Mouse (Mus musculus) limb, embryonic 15.5 days (tissue): ENCODE results near the gene Tada3. TPM values are rescaled to one million over a fixed set of nuclear protein-coding genes. Genes with fewer than 3 reads are reported as not detected.

Experiments used
- ATAC-seq: fragments of 200-750 bp; cut with Nextera tagmentation; 2 replicates; pipeline ENCODE4 v1.8.0; 2017; ENCODE audit warnings: low read depth, moderate TSS enrichment; ENCODE audit not compliant: insufficient number of reproducible peaks, low FRiP score, low TSS enrichment
- H3K27ac ChIP-seq: fragments of 300-500 bp; sonication (generic); 2 replicates; pipeline ENCODE4 v1.5.1; 2015; ENCODE audit warnings: moderate library complexity, mild to moderate bottlenecking, inconsistent platforms
- H3K27me3 ChIP-seq: fragments of 300-500 bp; sonication (generic); 2 replicates; pipeline ENCODE4 v1.6.1; 2015; ENCODE audit warnings: inconsistent platforms
- H3K36me3 ChIP-seq: fragments of 300-500 bp; sonication (generic); 2 replicates; pipeline ENCODE4 v1.6.1; 2015; ENCODE audit warnings: inconsistent platforms
- H3K4me1 ChIP-seq: fragments of 300-500 bp; sonication (generic); 2 replicates; pipeline ENCODE4 v1.6.1; 2015; ENCODE audit warnings: inconsistent platforms
- H3K4me2 ChIP-seq: fragments of 300-500 bp; sonication (generic); 2 replicates; pipeline ENCODE4 v1.6.1; 2015; ENCODE audit warnings: mild to moderate bottlenecking, inconsistent platforms
- H3K4me3 ChIP-seq: fragments of 300-500 bp; sonication (generic); 2 replicates; pipeline ENCODE4 v1.5.1; 2015; ENCODE audit warnings: mild to moderate bottlenecking, inconsistent platforms
- H3K9ac ChIP-seq: fragments of 300-500 bp; sonication (generic); 2 replicates; pipeline ENCODE4 v1.6.1; 2015; ENCODE audit warnings: inconsistent platforms
- H3K9me3 ChIP-seq: fragments of 300-500 bp; sonication (generic); 2 replicates; pipeline ENCODE4 v1.6.1; 2016; ENCODE audit warnings: inconsistent platforms
- WGBS: fragments of 180-500 bp; shearing (Covaris S2); methylation state at CpG from one replicate; pipeline ENCODE4 v1.1.7; 2015; 5-methylcytosine and 5-hydroxymethylcytosine counted together
- polyA plus RNA-seq: library from polyadenylated mRNA; unstranded; fragments of >200 nt; fragmentation: Nextera tagmentation; extraction: Ambion mirVana; gene quantifications from 2 replicates; pipeline ENCODE4 v1.2.1, GENCODE M21; 2015

Gene Tada3
- 45.1 and 48.7 TPM in 2 replicates for polyA plus RNA-seq

DNA sequence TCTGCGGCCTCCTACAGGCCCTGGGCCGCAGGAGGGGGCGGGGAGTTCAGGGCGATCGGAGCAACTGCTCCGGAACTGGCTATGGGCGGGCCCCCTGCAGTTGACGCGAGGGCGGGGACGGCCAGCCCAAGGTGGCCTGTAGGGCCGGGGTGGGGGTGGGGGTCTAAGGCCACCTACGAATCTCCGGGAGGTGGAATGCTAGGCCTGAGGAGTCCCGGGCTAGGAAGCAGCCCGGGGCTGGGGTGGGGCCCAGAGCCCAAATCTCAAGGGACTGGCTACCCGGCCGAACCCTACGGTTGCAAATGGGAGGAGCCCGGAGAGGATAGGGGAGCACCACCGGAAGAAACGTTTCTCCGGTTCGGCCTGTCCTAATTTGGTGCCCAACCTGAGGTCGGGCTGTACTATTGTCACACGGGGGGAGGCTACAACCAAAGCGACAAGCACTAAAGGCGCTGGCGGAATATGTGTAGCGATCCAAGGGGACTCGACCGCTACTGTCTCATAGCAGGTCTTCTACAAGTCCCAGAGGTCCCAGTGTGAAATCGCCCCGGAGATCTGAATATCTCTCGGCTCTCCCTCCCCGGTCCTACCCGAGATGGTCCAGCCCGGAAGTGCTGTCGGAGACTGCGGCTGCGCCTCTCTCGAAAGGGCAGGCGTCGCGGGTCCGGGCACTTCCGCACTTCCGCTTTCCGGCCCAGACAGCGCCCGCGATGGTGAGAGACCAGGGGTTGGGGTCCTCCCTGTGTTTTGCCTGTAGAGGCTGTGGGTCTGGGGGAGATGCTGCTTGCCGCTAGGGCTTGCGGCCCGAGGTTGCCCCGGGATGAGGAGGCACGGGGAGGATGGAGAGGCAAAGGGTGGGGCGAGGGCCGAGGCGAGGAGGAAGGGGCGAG, at the start of gene Tada3, which contains the start of gene Arpc4:
Gene Tada3, minus strand, starts transcription at position 388 of the 890 bp plus-strand sequence.
Gene Arpc4, plus strand, starts transcription at position 620 of the 890 bp plus-strand sequence.
- Histone ChIP-seq H3K27ac (peak within 1 kb of the TSS; percentile 95), H3K4me1 (peaks cover 14% of the 10 kb centered on the region), H3K36me3 (peaks cover 56% of the 10 kb centered on the region), H3K27me3 (no peaks in the 10 kb centered on the region), H3K4me2 (peak within 1 kb of the TSS; percentile 77), H3K9ac (peak within 1 kb of the TSS; percentile 78), H3K9me3 (no peaks in the 10 kb centered on the region), H3K4me3 (peak within 1 kb of the TSS; percentile 100)
- WGBS = under 1% methylated on average over 60 of the region's 61 CpGs
- ATAC-seq = peak; percentile 95

DNA sequence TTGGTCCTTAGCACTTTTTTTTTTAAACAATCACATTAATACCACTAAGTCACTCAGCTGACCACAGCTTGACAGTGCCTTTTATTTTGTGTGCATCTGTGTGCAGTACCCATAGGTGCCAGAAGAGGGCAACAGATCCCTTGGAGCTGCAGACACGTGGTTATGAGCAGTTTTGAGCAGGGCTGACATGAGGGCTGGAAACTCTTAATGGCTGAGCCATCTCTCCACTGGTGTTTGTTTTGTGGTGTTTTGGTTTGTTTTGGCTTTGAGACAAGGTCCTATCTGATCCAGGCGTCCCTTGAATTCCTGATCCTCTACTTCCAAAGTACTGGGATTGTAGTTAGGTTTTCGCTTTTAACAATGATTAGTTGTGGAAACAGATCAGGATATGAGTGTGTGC, 49.7 kb upstream of the Tada3 start:
- no peak overlapping the region for H3K4me2 ChIP-seq
- whole genome bisulfite sequencing = 67% methylated on average over 3 of the region's 3 CpGs
- H3K4me1 ChIP-seq = no peaks in the 10 kb centered on the region
- H3K9ac ChIP-seq = no peak overlapping the region
- H3K27me3 ChIP-seq = no peaks in the 10 kb centered on the region
- H3K36me3 ChIP-seq = no peaks in the 10 kb centered on the region
- no peak for ATAC-seq
- no peak overlapping the region for H3K27ac ChIP-seq
- H3K9me3 ChIP-seq = no peaks in the 10 kb centered on the region
- H3K4me3 ChIP-seq = no peak overlapping the region

DNA sequence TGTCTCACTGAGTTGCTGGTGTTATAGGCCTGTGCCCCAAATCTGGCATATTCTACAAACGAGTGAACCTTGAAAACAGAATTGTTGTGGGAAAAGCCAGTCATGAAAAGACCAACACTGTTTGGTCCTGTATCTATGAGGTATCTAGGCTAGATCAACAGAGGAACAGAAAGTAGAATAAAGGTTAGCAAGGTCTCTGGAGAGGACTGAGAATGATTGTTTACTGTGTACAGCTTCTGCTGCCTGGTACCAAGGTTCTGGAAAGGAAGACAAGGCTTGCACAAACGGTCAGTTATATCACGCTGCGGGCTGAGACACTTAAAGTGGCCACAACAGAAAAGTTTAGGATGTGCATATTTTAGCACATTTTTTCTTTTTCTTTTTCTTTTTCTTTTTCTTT, 49.0 kb upstream of the Tada3 start:
- H3K9ac ChIP-seq = no peak overlapping the region
- H3K4me2 ChIP-seq = no peak overlapping the region
- H3K27me3 ChIP-seq = no peaks in the 10 kb centered on the region
- no peaks in the 10 kb centered on the region for H3K36me3 ChIP-seq
- WGBS = 87% methylated on average over 4 of the region's 4 CpGs
- H3K4me1 ChIP-seq = no peaks in the 10 kb centered on the region
- no peak for ATAC-seq
- H3K4me3 ChIP-seq = no peak overlapping the region
- H3K9me3 ChIP-seq = no peaks in the 10 kb centered on the region
- H3K27ac ChIP-seq = no peak overlapping the region

DNA sequence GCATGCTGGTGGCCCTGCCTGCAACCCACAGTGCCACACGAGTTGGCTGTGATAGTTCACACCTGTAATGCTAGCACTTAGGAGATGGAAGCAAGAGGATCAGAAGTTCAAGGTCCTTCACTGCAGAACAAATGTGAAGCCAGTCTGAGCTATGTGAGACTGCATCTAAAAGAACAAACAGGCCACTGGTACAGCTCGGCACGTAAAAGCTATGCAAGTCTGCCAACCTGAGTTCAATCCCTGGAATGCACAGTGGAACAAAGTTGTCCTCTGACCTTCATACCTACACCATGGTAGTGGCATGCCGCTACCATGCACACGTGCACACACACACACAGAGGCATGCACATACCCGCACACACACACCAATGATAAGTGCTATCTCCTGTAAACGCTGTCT, 46.5 kb upstream of the Tada3 start:
- no peak overlapping the region for H3K4me3 ChIP-seq
- no peak overlapping the region for H3K27ac ChIP-seq
- H3K4me2 ChIP-seq = no peak overlapping the region
- H3K9ac ChIP-seq = no peak overlapping the region
- no peaks in the 10 kb centered on the region for H3K27me3 ChIP-seq
- peaks cover 5% of the 10 kb centered on the region for H3K4me1 ChIP-seq
- H3K36me3 ChIP-seq = no peaks in the 10 kb centered on the region
- no peak for ATAC-seq
- WGBS = 79% methylated on average over 7 of the region's 7 CpGs
- H3K9me3 ChIP-seq = no peaks in the 10 kb centered on the region

DNA sequence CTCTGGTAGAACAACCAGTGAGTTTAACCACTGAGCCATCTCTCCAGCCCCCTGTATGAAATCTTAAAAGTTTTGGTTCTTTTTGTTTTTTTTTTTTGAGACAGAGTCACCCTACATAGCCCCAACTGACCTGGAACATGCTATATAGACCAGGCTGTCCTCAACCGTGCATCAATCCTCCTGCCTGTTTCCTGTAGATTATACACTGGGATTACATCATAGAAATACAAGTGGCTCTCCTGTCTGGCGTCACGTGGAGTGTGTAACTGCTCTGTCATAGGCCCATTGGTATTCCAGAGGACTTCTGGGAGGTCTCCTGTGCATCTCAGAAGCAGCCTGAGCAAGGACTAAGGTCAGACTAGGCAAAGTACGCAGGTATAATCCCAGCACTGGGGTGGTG, 45.3 kb upstream of the Tada3 start:
- H3K27me3 ChIP-seq = no peaks in the 10 kb centered on the region
- ATAC-seq = no peak
- peaks cover 12% of the 10 kb centered on the region for H3K4me1 ChIP-seq
- H3K9ac ChIP-seq = no peak overlapping the region
- no peak overlapping the region for H3K27ac ChIP-seq
- H3K4me2 ChIP-seq = no peak overlapping the region
- H3K9me3 ChIP-seq = no peaks in the 10 kb centered on the region
- WGBS = 74% methylated on average over 4 of the region's 4 CpGs
- no peaks in the 10 kb centered on the region for H3K36me3 ChIP-seq
- no peak overlapping the region for H3K4me3 ChIP-seq

DNA sequence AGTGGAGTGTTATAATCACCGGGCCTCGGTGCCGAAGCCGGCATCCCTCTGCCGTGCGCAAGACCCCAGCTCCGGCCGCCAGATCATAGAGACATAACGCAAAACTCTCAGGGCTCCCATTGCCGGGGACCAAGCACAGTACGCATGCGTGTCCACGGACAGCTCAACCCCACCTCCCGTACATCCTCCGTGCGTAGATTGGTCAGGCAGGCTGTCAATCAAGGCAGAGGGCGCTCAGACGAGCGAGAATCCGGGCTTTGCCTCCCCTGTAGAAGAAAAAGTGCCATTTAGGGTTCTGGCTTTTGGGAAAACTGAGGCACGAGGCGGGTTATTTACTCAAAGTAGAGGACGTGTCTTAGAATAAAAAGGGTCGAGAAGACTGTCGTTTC, 41.5 kb upstream of the Tada3 start, which contains the start of gene Rpusd3:
Gene Rpusd3, minus strand, starts transcription at position 142 of the 389 bp plus-strand sequence.
- peaks cover 17% of the 10 kb centered on the region for H3K4me1 ChIP-seq
- H3K36me3 ChIP-seq = peaks cover 16% of the 10 kb centered on the region
- H3K9ac ChIP-seq = peak within 1 kb of the TSS; percentile 24
- under 1% methylated on average over 25 of the region's 25 CpGs for WGBS
- no peaks in the 10 kb centered on the region for H3K27me3 ChIP-seq
- ATAC-seq = peak; percentile 89
- no peaks in the 10 kb centered on the region for H3K9me3 ChIP-seq
- peak within 1 kb of the TSS; percentile 62 for H3K4me3 ChIP-seq
- H3K4me2 ChIP-seq = peak within 1 kb of the TSS; percentile 60
- peak within 1 kb of the TSS; percentile 64; the same call in 1 of the 2 replicates for H3K27ac ChIP-seq

DNA sequence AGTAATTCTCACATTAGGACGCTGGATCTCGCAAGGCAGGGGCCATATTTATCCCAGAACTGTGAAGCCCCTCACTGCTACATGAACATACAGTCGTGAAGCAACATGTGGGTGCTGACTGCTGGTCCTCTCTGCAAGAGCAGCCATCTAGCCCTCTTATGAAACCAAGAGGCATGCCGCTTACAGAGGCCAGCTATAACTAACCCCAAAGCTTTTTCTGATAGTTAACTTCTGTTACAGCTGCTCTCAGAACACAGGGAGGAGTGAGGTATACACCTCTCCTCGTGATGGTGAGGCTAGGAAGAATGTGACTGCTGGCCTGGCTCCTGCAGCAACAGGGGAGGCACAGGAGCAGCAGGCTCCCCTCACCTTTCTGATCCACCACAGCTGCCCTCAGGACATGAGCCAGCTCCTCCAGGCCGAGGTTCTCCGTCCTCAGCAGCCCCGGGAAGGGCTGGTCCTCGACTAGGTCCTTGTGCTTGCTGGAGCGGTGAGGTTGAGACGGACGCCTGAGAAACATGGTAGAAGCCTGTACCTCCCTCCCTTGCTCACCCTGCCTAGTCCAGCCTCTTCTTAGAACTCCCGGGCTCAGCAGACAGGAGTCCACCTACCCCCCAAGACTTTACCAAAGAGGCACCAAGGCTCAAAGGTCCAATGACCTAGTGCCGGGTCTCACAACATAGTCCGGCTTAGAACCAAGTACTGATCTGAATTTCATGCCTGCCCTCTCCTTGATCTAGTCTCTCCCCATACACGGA, 40.9 kb upstream of the Tada3 start:
- Histone ChIP-seq H3K4me1 (peaks cover 17% of the 10 kb centered on the region), H3K36me3 (peaks cover 19% of the 10 kb centered on the region), H3K4me3 (peak overlapping the region; percentile 62), H3K27me3 (no peaks in the 10 kb centered on the region), H3K9me3 (no peaks in the 10 kb centered on the region), H3K4me2 (peak overlapping the region; percentile 60), H3K27ac (peak overlapping the region; percentile 64; the same call in 1 of the 2 replicates), H3K9ac (peak overlapping the region; percentile 24)
- 8% methylated on average over 16 of the region's 16 CpGs for WGBS
- peak; percentile 31 for ATAC-seq

DNA sequence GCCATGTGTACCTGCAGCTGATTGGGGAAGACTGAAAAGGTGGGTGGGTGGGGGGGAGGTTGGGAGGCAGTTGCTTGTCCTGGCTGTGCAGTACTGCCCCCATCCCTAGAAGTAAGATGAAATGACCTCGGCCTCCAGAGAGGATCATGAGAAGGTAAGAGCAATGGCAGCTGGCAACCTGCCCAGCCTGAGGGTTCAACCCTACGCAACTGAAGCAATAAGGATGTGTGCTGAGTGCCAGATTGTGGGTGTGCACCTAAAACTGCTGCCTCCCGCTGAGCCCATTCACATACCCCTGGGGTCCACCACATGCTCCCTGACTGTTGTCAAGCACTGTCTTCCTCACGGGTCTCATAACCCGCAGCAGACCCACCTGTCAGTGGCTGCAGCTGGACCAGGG, 38.7 kb upstream of the Tada3 start:
- H3K4me3 ChIP-seq = no peak overlapping the region
- H3K9ac ChIP-seq = no peak overlapping the region
- no peaks in the 10 kb centered on the region for H3K9me3 ChIP-seq
- no peak overlapping the region for H3K27ac ChIP-seq
- no peak for ATAC-seq
- H3K4me2 ChIP-seq = no peak overlapping the region
- H3K4me1 ChIP-seq = peaks cover 17% of the 10 kb centered on the region
- H3K36me3 ChIP-seq = peaks cover 19% of the 10 kb centered on the region
- H3K27me3 ChIP-seq = no peaks in the 10 kb centered on the region
- WGBS = 73% methylated on average over 5 of the region's 5 CpGs

DNA sequence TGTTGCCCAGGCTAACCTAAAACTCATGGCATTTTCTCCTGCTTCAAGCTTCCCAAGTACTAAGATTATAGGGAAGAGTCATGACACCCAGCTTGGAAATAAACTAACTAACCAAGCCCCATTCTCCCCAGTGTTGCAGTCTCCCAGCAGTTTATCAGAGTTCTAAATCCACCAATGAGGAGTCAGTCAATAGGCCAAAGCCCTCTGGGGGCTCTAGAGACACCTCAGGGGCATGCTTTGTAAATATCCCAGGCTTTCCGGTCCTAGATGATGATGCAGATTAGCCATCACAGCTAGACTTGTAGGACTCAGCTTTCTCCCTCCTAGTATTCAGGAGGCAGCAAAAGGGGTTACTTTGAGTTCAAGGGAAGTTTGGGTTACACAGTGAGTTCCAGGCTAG, 32.3 kb upstream of the Tada3 start:
- Histone ChIP-seq H3K4me1 (no peaks in the 10 kb centered on the region), H3K9ac (no peak overlapping the region), H3K36me3 (peaks cover 25% of the 10 kb centered on the region), H3K4me2 (no peak overlapping the region), H3K27ac (no peak overlapping the region), H3K9me3 (no peaks in the 10 kb centered on the region), H3K27me3 (no peaks in the 10 kb centered on the region), H3K4me3 (no peak overlapping the region)
- 71% methylated on average over 1 of the region's 1 CpGs for WGBS
- ATAC-seq = no peak

DNA sequence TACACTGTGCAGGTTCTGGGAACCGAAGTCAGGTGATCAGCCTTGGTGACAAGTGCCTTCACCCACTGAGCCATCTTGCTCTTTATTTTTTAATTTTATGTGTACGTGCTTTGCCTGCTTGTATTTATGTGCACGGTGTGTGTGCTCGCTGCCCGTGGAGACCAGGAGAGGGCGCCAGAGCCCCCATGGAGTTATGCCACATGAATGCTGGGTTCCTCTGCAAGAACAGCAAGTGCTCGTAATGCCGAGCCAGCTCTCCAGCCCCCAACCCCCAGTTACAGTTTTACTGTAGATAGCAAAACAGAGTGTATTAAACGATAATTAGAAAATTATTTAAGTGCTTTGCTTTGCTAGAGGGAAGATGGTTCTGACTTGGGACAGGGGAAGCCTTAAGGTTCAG, 29.0 kb upstream of the Tada3 start:
- H3K4me1 ChIP-seq = no peaks in the 10 kb centered on the region
- no peaks in the 10 kb centered on the region for H3K9me3 ChIP-seq
- WGBS = 77% methylated on average over 9 of the region's 9 CpGs
- H3K4me2 ChIP-seq = no peak overlapping the region
- no peak overlapping the region for H3K27ac ChIP-seq
- no peak overlapping the region for H3K9ac ChIP-seq
- peaks cover 19% of the 10 kb centered on the region for H3K36me3 ChIP-seq
- no peaks in the 10 kb centered on the region for H3K27me3 ChIP-seq
- H3K4me3 ChIP-seq = no peak overlapping the region
- ATAC-seq = no peak

DNA sequence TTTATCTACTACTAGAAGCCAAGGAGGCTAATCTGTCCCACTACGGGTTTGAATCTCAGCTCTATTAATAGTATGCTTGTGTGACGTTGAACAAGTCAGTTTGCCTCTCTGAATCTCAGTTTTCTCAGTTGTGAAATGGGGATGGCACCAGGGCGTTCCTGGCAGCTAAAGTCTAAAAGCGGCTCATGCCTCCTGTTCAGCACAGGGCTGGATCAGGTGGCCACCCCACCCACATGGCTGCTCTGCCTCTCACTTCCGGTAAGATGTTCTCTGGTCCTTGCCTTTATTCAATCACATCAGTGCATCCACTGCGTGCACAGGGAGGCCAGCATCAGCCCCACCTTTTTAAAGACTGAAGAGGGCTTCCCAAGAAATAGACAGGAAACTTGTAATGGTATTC, 27.8 kb upstream of the Tada3 start:
- no peak overlapping the region for H3K4me3 ChIP-seq
- H3K4me1 ChIP-seq = no peaks in the 10 kb centered on the region
- H3K27ac ChIP-seq = no peak overlapping the region
- H3K27me3 ChIP-seq = no peaks in the 10 kb centered on the region
- peaks cover 22% of the 10 kb centered on the region for H3K36me3 ChIP-seq
- no peak for ATAC-seq
- no peak overlapping the region for H3K9ac ChIP-seq
- no peaks in the 10 kb centered on the region for H3K9me3 ChIP-seq
- WGBS = 84% methylated on average over 6 of the region's 6 CpGs
- no peak overlapping the region for H3K4me2 ChIP-seq
